Mouse (Mus musculus) B cell, adult 2 months (primary cell): ENCODE measurements around the gene Trim34a.
A peak's percentile ranks its signal among the peaks of the same experiment; 100 is the strongest.
"Not testable (repeated sequence)": the region's sequence is repeated elsewhere in the genome, so short reads cannot be mapped to it uniquely, and the experiment has no call there.

Experiments
- DNase-seq, 2 experiments: peaks; one replicate each; pipeline ENCODE4 v3.0.0; 2022

Gene Trim34a

GRCm38 (mm10) chr7:104244287-104245181, at the start of gene Trim34a:
Gene Trim34a (plus strand): TSS chr7:104244457.
- DNase-seq = peak; percentile 74 to 77

GRCm38 (mm10) chr7:104195885-104196284, 48.4 kb upstream of the Trim34a start, which contains the start of gene Olfr649:
Gene Olfr649 (minus strand): TSS chr7:104195985.
- DNase-seq = no peak

GRCm38 (mm10) chr7:104199822-104200221, 44.4 kb upstream of the Trim34a start:
- DNase-seq = peak; percentile 76 to 80

- DNase-seq = no peak
Measured at GRCm38 (mm10) chr7:104206197-104206596, 38.1 kb upstream of the Trim34a start.

GRCm38 (mm10) chr7:104216011-104216535, 28.2 kb upstream of the Trim34a start:
- no peak for DNase-seq

- no peak for DNase-seq
Measured at GRCm38 (mm10) chr7:104217881-104218280, 26.4 kb upstream of the Trim34a start.

GRCm38 (mm10) chr7:104218701-104219569, 25.3 kb upstream of the Trim34a start, which contains the start of gene Trim6:
Gene Trim6 (plus strand): TSS chr7:104218793.
- DNase-seq = peak; percentile 20

- DNase-seq = peak; percentile 70 to 73
Measured at GRCm38 (mm10) chr7:104231203-104231602, 13.1 kb upstream of the Trim34a start.

- peak; percentile 27 to 43 for DNase-seq
Measured at GRCm38 (mm10) chr7:104240857-104241256, 3.4 kb upstream of the Trim34a start.

- DNase-seq = no peak
Measured at GRCm38 (mm10) chr7:104243616-104244015, 641 bp upstream of the Trim34a start.

GRCm38 (mm10) chr7:104260380-104260779, 16.1 kb downstream of the Trim34a start:
- DNase-seq = not testable (repeated sequence)

- DNase-seq = not testable (repeated sequence)
Measured at GRCm38 (mm10) chr7:104265335-104265734, 21.1 kb downstream of the Trim34a start.

- not testable (repeated sequence) for DNase-seq
Measured at GRCm38 (mm10) chr7:104279361-104279760, 35.1 kb downstream of the Trim34a start.

GRCm38 (mm10) chr7:104287576-104288443, 43.6 kb downstream of the Trim34a start, which contains the start of gene Trim5:
Gene Trim5 (minus strand): TSS chr7:104288094.
- DNase-seq = peak; percentile 58 to 63

- no peak for DNase-seq
Measured at GRCm38 (mm10) chr7:104290641-104291040, 46.4 kb downstream of the Trim34a start.

GRCm38 (mm10) chr7:104291638-104292400, 47.6 kb downstream of the Trim34a start:
- peak; percentile 51 to 52 for DNase-seq
